Mouse (Mus musculus): ENCODE results near the gene Cacna2d4.

Cacna2d4 gene

DNA sequence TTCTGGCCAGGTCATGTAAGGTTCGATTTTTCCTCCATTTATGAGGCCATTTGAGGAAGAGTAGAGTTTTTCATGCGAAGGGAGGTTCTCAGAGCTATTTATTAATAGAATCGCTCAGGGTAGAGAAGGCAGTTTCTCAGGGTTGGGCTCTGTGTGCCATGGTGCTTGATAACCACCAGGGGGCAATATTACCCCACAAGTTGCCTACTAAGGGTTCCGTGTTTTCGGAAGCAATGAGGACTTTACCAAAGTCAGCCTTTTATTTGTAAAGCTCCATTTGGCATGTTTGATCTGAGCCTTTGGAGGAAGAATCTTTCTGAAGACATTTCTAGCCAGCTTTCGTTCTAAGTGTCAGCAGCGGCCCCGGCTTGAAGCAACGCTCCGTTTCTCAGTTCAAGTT, 16.0 kb upstream of the Cacna2d4 start:
- in situ Hi-C loops (cut with MboI, MseI): loop anchor here in 1 of 2 experiments (5.0 kb wide), 2 partner anchors 127 to 217 kb away; no protein-coding TSS in a partner anchor

- in situ Hi-C loops (cut with MboI, MseI): loop anchor here (5.0 kb wide), 3 partner anchors 118 to 213 kb away; no protein-coding TSS in a partner anchor
Measured at GRCm38 (mm10) chr6:119224451-119225195, 11.7 kb upstream of the Cacna2d4 start.

- in situ Hi-C loops (cut with MboI, MseI): loop anchor here in 1 of 2 experiments (5.0 kb wide), 2 partner anchors 117 to 212 kb away; no protein-coding TSS in a partner anchor
Measured at GRCm38 (mm10) chr6:119225226-119225625, 11.1 kb upstream of the Cacna2d4 start.

- in situ Hi-C loops (cut with MboI, MseI): loop anchor here in 1 of 2 experiments (5.0 kb wide), 2 partner anchors 117 to 212 kb away; no protein-coding TSS in a partner anchor
Measured at GRCm38 (mm10) chr6:119225731-119226130, 10.6 kb upstream of the Cacna2d4 start.

DNA sequence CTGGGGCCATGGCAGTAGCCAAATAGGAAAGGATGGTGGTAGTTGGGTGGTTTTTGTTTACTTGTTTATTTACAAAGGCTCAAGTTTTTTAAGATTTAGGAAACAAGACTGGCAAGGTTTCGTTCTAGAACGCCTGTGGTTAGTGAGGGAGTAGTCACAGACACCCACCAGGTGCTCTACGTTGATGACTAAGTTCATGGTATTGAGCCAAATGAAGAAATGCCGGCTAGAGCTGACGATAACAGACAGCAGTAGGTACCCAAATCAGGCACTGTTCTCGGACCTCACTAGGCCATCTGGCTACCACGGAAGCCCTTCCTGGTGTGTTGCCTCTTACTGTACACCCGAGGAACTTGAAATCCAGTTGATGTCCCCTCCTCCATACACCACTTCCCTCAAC, 9.3 kb upstream of the Cacna2d4 start:
- in situ Hi-C loops (cut with MboI, MseI): loop anchor here in 1 of 2 experiments (5.0 kb wide), 2 partner anchors 115 to 210 kb away; no protein-coding TSS in a partner anchor

- in situ Hi-C loops (cut with MboI, MseI): loop anchor here in 1 of 2 experiments (5.0 kb wide), 2 partner anchors 113 to 208 kb away; no protein-coding TSS in a partner anchor
Measured at GRCm38 (mm10) chr6:119228861-119229603, 7.3 kb upstream of the Cacna2d4 start.

GRCm38 (mm10) chr6:119233066-119233465, 3.3 kb upstream of the Cacna2d4 start:
- in situ Hi-C loops (cut with MboI, MseI): no loop called here

DNA sequence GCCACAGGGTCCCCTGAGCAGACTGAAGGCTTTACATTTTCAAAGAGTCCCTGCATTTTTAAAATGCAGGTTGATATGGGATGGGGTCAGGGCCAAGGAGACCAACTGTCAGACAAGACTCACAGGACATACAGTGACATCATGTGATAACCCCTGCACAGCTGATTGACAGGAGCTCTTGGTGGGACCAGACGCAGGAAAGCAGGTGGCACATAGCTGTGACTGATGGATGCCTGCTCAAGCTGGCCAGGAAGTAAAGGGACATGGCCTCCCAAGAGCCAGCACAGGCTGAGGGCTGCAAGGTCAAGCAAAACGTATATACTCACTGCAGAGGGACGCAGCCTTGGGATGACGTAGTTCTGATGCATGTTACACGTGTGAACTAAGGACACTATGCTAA, 885 bp upstream of the Cacna2d4 start:
- in situ Hi-C loops (cut with MboI, MseI): no loop called here

DNA sequence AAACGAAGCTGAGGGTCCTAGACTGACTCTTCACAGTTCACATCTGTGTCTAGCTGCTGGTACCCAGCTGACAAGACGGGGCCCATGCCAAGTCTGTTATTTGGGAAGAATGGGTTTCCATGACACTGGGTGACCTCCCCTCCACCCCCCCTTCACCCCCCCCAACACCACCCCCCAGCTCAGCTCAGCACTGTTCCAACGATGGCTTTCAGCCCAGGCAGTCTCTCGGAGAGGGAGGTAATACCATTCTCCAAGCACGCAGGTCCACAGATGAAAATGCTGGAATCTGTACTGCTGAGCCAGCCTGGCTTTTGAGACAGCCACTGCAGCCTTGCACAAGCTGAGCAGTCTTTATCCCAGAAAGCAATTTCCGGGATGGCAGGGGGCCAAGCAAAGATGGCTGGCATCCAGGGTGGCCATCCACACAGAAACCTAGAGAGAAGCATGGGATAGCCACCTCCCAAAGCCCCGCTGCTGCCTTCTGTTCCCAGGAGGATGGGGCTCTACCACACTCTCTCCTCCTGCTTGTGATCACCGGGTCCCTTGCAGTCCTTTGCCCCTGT, 1.2 kb downstream of the Cacna2d4 start:
- in situ Hi-C loops (cut with MboI, MseI): no loop called here

DNA sequence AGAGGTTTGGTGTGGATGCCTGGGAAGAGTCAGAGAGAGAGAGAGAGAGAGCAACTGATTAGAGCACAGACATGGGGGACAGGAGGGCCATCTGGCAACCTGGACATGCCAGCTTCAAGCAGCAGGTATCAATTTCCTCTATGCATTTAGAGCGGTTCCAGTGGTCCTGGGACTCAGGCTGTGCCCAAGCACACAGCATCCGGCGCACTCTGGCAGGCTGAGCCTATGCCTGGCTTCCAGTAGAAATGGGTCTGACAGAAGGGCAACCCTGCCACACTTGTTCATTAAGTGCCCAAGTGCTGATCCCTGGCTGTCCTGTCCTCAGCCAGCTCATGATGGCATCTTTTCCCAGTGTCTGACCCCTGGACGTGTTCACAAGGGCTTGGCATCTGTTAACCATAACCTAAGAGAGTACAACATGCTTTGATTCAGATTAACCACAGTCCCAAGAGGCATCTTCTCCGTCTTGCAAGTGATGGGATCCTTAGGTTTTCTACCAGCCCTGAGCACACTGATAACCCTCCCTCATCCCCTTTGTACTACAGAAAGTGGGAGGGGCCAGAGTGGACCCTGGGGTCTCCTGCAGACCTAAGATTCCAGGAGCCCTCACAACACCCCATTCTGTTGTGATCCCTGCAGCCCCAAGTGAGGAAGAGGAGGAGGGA, 3.1 kb downstream of the Cacna2d4 start:
- in situ Hi-C loops (cut with MboI, MseI): no loop called here

- in situ Hi-C loops (cut with MboI, MseI): no loop called here
Measured at GRCm38 (mm10) chr6:119240256-119240655, 3.9 kb downstream of the Cacna2d4 start.

- in situ Hi-C loops (cut with MboI, MseI): no loop called here
Measured at GRCm38 (mm10) chr6:119240871-119241705, 4.8 kb downstream of the Cacna2d4 start.

GRCm38 (mm10) chr6:119246082-119246481, 9.8 kb downstream of the Cacna2d4 start:
- in situ Hi-C loops (cut with MboI, MseI): no loop called here

DNA sequence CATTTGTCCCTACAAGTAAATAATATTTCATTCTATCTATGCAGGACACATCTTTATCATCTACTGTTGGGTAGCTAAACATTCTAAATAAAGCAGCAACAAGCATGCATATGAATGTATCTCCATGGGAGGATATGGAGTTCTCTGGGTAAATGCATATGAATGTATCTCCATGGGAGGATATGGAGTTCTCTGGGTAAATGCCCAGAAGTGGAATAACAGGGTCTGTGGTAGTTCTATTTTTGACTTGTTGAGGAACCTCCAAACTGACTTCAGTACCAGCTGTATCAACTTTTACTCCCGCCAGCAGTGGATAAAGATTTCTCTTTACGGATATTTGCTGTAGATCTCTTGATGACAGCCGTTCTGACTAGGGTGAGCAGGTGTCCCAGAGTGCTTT, 12.3 kb downstream of the Cacna2d4 start:
- in situ Hi-C loops (cut with MboI, MseI): no loop called here

DNA sequence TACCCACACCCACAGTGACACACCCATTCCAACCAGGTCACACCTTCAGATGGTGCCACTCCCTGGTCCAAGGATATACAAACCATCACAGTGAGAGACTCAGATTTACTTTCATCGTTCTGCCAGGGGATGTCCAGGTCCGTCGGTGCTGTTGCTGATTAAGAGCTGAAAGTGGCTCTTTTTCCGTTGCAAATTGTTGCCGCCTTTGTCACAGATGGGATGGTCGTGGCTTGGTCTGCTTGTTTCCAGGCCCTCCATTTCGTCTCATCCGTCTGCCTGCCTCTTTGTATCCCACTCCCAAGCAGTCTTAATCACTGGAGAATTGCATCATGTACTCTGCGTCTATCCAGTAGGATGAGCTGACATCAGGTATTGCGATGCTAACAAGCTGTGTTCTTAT, 13.4 kb downstream of the Cacna2d4 start:
- in situ Hi-C loops (cut with MboI, MseI): loop anchor here in 1 of 2 experiments (25.0 kb wide), 1 partner anchor 1812 kb away; no protein-coding TSS in a partner anchor

DNA sequence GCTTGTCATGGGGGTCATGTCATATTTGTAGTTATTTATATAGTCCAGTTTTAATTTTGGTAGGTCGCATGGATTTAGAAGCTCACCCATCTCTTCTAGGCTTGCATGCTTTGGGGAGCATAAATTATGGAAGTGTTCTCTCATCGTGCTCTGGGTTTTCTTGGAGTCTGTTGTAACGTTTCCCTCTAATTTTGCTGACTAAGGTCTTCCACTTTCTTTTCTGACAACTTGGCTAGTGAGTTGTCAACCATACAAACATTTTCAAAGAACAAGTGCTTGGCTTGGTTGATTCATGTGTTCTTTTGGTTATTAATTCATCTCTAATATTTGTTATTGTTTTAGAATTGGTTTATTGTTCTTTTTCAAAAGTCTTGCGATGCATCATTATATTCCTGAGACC, 15.4 kb downstream of the Cacna2d4 start:
- in situ Hi-C loops (cut with MboI, MseI): loop anchor here in 1 of 2 experiments (25.0 kb wide), 1 partner anchor 1814 kb away; no protein-coding TSS in a partner anchor

GRCm38 (mm10) chr6:119276713-119277112, 40.4 kb downstream of the Cacna2d4 start:
- in situ Hi-C loops (cut with MboI, MseI): no loop called here

DNA sequence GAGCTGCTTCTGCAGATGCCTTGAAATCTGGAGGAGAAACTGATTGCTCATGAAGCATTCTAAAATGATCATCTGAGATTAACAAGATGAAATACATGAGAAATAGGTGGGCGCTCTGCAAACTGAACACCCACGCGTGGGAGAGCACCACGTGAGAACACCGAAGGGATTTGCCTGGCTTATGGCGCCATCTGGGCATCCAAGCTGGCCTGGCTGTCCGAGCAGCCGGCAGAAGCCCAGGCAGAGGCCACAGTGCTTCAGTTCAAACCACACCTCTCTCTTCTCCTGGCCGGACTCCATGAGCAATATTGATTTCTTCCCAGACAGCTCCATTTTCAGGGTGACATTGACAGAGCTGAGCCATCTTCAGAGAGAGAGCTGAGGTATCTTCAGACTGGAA, 44.4 kb downstream of the Cacna2d4 start:
- in situ Hi-C loops (cut with MboI, MseI): no loop called here

DNA sequence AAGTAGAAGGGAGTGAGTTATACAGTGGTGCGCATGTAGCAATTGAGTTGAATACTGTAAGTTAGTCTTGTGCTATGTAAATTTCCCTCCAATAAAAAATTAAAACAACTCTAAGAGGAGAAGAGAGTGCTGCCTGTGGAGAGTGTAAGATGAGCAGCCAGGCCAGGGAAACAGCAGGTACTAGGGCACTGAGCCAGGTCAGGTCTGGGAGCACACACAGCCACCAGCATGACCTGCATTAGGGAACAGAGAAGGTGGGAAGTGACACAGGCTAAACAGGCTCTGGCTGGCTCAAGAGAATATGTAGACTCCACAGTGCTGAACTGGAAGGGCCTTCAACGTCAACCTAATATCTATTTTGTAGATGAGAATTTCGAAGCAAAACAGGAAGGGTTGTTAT, 65.0 kb downstream of the Cacna2d4 start:
- in situ Hi-C loops (cut with MboI, MseI): no loop called here

DNA sequence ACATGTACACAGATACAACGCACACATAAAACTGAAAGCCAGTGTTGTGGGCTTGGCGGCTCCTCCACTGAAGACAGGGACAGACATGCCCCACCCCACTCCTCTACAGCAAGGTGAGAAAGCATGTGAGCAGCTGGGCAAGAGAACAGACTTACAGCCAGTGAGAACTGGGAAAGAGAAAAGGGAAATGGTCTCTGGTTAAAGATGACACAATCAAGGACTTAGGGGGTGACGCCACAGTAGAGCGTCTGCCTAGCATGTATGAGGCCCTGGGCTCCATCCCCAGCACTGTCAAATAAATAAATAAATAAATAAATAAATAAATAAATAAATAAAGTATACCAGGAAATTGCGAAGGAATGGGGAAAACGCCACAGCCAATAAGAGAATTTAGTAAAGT, 67.0 kb downstream of the Cacna2d4 start:
- in situ Hi-C loops (cut with MboI, MseI): no loop called here

Measured in T-helper 17 cell (primary cell).